In genomic region chr14:59626711-59627110, GRCm38 (mm10) we compare ENCODE assay signal across 8 mouse cellular contexts. TPM values are rescaled to one million over a fixed set of nuclear protein-coding genes. Genes with fewer than 3 reads are reported as not detected.
DNase-seq lines count a peak whose midpoint lies in the region; ATAC-seq and TF ChIP-seq lines count a peak whose summit lies in the region.
"Had no signal": no experiment of that assay in that cellular context is flagged by ENCODE, and none has a peak within 500 bp of the region (broad histone marks: within the 10 kb centered on the region; RNA-seq: fewer than 3 reads in every experiment).

No protein-coding gene starts in this region.

- H3K9me3 ChIP-seq in E14TG2a.4 (ENCODE audit: low read length) = no peaks in the 10 kb centered on the region
- no peaks in the 10 kb centered on the region for H3K9me3 ChIP-seq in hindbrain, postnatal 0 days (ENCODE audit: low read length)
- H3K9me3 ChIP-seq in liver, postnatal 0 days (ENCODE audit: low read length) = no peaks in the 10 kb centered on the region

- no peak for TF ChIP-seq POLR2A in cerebellum, adult 2 months (IDR thresholded peaks at IDR 0.05; ENCODE audit: borderline replicate concordance, insufficient read depth, low read length)

- peak overlapping the region; percentile 85 for H3K4me3 ChIP-seq in E14TG2a.4 (replicated peaks; ENCODE audit: low read length)
- peak overlapping the region; percentile 62 for H3K4me3 ChIP-seq in hindbrain, postnatal 0 days (ENCODE audit: low read length)
- H3K4me3 ChIP-seq in liver, postnatal 0 days (ENCODE audit: low read depth, low read length) = no peak overlapping the region
- H3K4me3 ChIP-seq in cerebellum, adult 2 months (replicated peaks; ENCODE audit: insufficient read depth, low read depth, low read length) = no peak overlapping the region

- H3K9ac ChIP-seq in hindbrain, postnatal 0 days (replicated peaks; ENCODE audit: low read length) = peak overlapping the region; percentile 50; the same call in 1 of the 2 replicates
- H3K9ac ChIP-seq in liver, postnatal 0 days (replicated peaks) = no peak overlapping the region
- H3K9ac ChIP-seq: liver, embryonic 14.5 days had no signal

- H3K27ac ChIP-seq in hindbrain, postnatal 0 days = no peak overlapping the region
- H3K27ac ChIP-seq in liver, postnatal 0 days (ENCODE audit: low read depth) = no peak overlapping the region
- no peak overlapping the region for H3K27ac ChIP-seq in cerebellum, adult 2 months (ENCODE audit: insufficient read depth, low read length)
- H3K27ac ChIP-seq: liver, embryonic 14.5 days had no signal

- H3K36me3 ChIP-seq in E14TG2a.4 (ENCODE audit: insufficient read depth, low read length) = peaks cover 28% of the 10 kb centered on the region
- H3K36me3 ChIP-seq in hindbrain, postnatal 0 days (ENCODE audit: insufficient read depth, low read length) = no peaks in the 10 kb centered on the region
- H3K36me3 ChIP-seq in liver, postnatal 0 days (replicated peaks; ENCODE audit: insufficient read depth, low read length) = no peaks in the 10 kb centered on the region

- TF ChIP-seq EP300 in liver, postnatal 0 days (IDR thresholded peaks at IDR 0.05; ENCODE audit: low read depth) = no peak

- DNase-seq in Muller cell, postnatal 12 days (ENCODE audit: inconsistent ontology term) = peak; percentile 34
- peak; percentile 47 for DNase-seq in hindbrain, postnatal 0 days (ENCODE audit: low spot score)
- DNase-seq in liver, postnatal 0 days = no peak
- no peak for DNase-seq in cerebellum, adult 11-12 months
- no peak for DNase-seq in cerebellum, adult 2 months
- DNase-seq in thymus, postnatal 14 days = no peak

- TF ChIP-seq CTCF in E14TG2a.4 (conservative IDR thresholded peaks at IDR 0.05; ENCODE audit: low read length) = no peak
- TF ChIP-seq CTCF in hindbrain, postnatal 0 days (IDR thresholded peaks at IDR 0.05; ENCODE audit: low read depth) = no peak
- TF ChIP-seq CTCF in liver, postnatal 0 days (IDR thresholded peaks at IDR 0.05; ENCODE audit: low read depth) = no peak
- no peak for TF ChIP-seq CTCF in cerebellum, adult 2 months (IDR thresholded peaks at IDR 0.05; ENCODE audit: borderline replicate concordance, insufficient read depth, low read depth, low read length)

- WGBS in hindbrain, postnatal 0 days = 28% methylated on average over 8 of the region's 8 CpGs
- WGBS in liver, postnatal 0 days (ENCODE audit: insufficient replicate concordance) = 53% methylated on average over 8 of the region's 8 CpGs
- 17% methylated on average over 8 of the region's 8 CpGs for WGBS in cerebellum, adult 2 months

- peak overlapping the region; percentile 73 for H3K4me2 ChIP-seq in hindbrain, postnatal 0 days (ENCODE audit: low read depth, low read length)
- 0 out of 2 replicates have a peak overlapping the region, but pooled peaks have one; percentile 95 for H3K4me2 ChIP-seq in liver, postnatal 0 days (ENCODE audit: low read depth, low read length)

- peaks cover 66% of the 10 kb centered on the region for H3K4me1 ChIP-seq in E14TG2a.4 (replicated peaks; ENCODE audit: low read depth, low read length)
- H3K4me1 ChIP-seq in hindbrain, postnatal 0 days (ENCODE audit: insufficient read depth, low read length) = no peaks in the 10 kb centered on the region
- peaks cover 12% of the 10 kb centered on the region for H3K4me1 ChIP-seq in liver, postnatal 0 days (ENCODE audit: insufficient read depth)
- H3K4me1 ChIP-seq in cerebellum, adult 2 months (ENCODE audit: control insufficient read depth, insufficient read depth, low read length) = no peaks in the 10 kb centered on the region

- H3K27me3 ChIP-seq in E14TG2a.4 (ENCODE audit: insufficient read depth, low read length) = peaks cover 21% of the 10 kb centered on the region
- no peaks in the 10 kb centered on the region; the same call in 1 of the 2 replicates for H3K27me3 ChIP-seq in hindbrain, postnatal 0 days (ENCODE audit: insufficient read depth, low read length)
- H3K27me3 ChIP-seq in liver, postnatal 0 days (ENCODE audit: insufficient read depth, low read length) = peaks cover 32% of the 10 kb centered on the region
- no peaks in the 10 kb centered on the region for H3K27me3 ChIP-seq in cerebellum, adult 2 months (ENCODE audit: control insufficient read depth, insufficient read depth, low read length)

- no peak for ATAC-seq in hindbrain, postnatal 0 days
- no peak for ATAC-seq in liver, postnatal 0 days

RNA-seq across cellular contexts. Expression of gene Shisa2, which starts 1.6 kb away (rescaled TPM):
- total RNA-seq in hindbrain, postnatal 0 days (2014; rRNA removed) = 13.6 and 13.7 TPM in 2 replicates
- 3.7 and 3.9 TPM in 2 replicates for polyA plus RNA-seq in hindbrain, postnatal 0 days (2015; fragmentation: Nextera tagmentation; extraction: Ambion mirVana)
- polyA plus RNA-seq in liver, postnatal 0 days (2015; fragmentation: Nextera tagmentation; extraction: Ambion mirVana) = 0.26 and 0.50 TPM in 2 replicates
- 2.6 and 3.1 TPM in 2 replicates for polyA plus RNA-seq in cerebellum, adult 2 months (2012; rRNA removed)

RNA-seq across cellular contexts. Expression of gene Cdadc1, which starts 29.0 kb away (rescaled TPM):
- total RNA-seq in hindbrain, postnatal 0 days (2014; rRNA removed) = 5.2 and 49.7 TPM in 2 replicates
- polyA plus RNA-seq in hindbrain, postnatal 0 days (2015; fragmentation: Nextera tagmentation; extraction: Ambion mirVana) = 36.3 and 38.1 TPM in 2 replicates
- 17.7 and 19.4 TPM in 2 replicates for polyA plus RNA-seq in liver, postnatal 0 days (2015; fragmentation: Nextera tagmentation; extraction: Ambion mirVana)
- 38.6 and 39.0 TPM in 2 replicates for polyA plus RNA-seq in cerebellum, adult 2 months (2012; rRNA removed)

Comparison
In these comparisons a context has a peak if more than half of its experiments do, and no peak if none do; other contexts are left out.
1. H3K4me3 ChIP-seq: peak in E14TG2a.4 (single experiment) and hindbrain, postnatal 0 days (single experiment); none in liver, postnatal 0 days (single experiment) and cerebellum, adult 2 months (single experiment).
2. DNase-seq: peak in Muller cell, postnatal 12 days (single experiment) and hindbrain, postnatal 0 days (single experiment); none in liver, postnatal 0 days (single experiment), cerebellum, adult 11-12 months (single experiment), cerebellum, adult 2 months (0 of 2) and thymus, postnatal 14 days (single experiment).